Mouse (Mus musculus) cerebellum, adult 2 months (tissue): ENCODE data around the gene Mrpl19. TPM values are rescaled to one million over a fixed set of nuclear protein-coding genes. Genes with fewer than 3 reads are reported as not detected.

Experiments used
- DNase-seq, 2 experiments: peaks; one replicate each; pipeline ENCODE4 v3.0.0; 2021
- H3K27ac ChIP-seq: fragments of 200-500 bp; 2 replicates; pipeline ENCODE4 v1.5.1; 2012; ENCODE audit warnings: low read length, control low read depth, inconsistent platforms; ENCODE audit not compliant: insufficient read depth
- H3K27me3 ChIP-seq: fragments of 200-500 bp; 2 replicates; pipeline ENCODE4 v1.6.1; 2012; ENCODE audit warnings: inconsistent platforms, mild to moderate bottlenecking, low read length, moderate library complexity; ENCODE audit not compliant: control insufficient read depth, insufficient read depth
- H3K4me1 ChIP-seq: fragments of 200-500 bp; 2 replicates; pipeline ENCODE4 v1.6.1; 2011; ENCODE audit warnings: low read length; ENCODE audit not compliant: control insufficient read depth, insufficient read depth
- H3K4me3 ChIP-seq: fragments of 200-500 bp; replicated peaks from 2 replicates; pipeline ENCODE3; 2011; ENCODE audit warnings: mild to moderate bottlenecking, low read depth, low read length, control low read depth; ENCODE audit not compliant: insufficient read depth
- CTCF ChIP-seq: fragments of 200-500 bp; IDR thresholded peaks from 2 replicates; pipeline ENCODE4 v1.5.1; 2011; ENCODE audit warnings: low read depth, mild to moderate bottlenecking, control low read depth, low read length, moderate library complexity, borderline replicate concordance; ENCODE audit not compliant: insufficient read depth
- POLR2A ChIP-seq: fragments of 200-500 bp; IDR thresholded peaks from 2 replicates; pipeline ENCODE4 v1.6.1; 2011; ENCODE audit warnings: low read length, control low read depth, borderline replicate concordance; ENCODE audit not compliant: insufficient read depth
- WGBS: fragments of 180-500 bp; shearing (Covaris S2); methylation state at CpG from one replicate; pipeline ENCODE4 v1.1.7; 2018; 5-methylcytosine and 5-hydroxymethylcytosine counted together
- polyA plus RNA-seq: library from polyadenylated mRNA; depleted of rRNA; stranded (reverse); fragments of >200 nt; gene quantifications from 2 replicates; pipeline ENCODE4 v1.2.3, GENCODE M21; 2012; rRNA removed

Gene Mrpl19
- polyA plus RNA-seq = 14.8 and 16.1 TPM in 2 replicates

DNA sequence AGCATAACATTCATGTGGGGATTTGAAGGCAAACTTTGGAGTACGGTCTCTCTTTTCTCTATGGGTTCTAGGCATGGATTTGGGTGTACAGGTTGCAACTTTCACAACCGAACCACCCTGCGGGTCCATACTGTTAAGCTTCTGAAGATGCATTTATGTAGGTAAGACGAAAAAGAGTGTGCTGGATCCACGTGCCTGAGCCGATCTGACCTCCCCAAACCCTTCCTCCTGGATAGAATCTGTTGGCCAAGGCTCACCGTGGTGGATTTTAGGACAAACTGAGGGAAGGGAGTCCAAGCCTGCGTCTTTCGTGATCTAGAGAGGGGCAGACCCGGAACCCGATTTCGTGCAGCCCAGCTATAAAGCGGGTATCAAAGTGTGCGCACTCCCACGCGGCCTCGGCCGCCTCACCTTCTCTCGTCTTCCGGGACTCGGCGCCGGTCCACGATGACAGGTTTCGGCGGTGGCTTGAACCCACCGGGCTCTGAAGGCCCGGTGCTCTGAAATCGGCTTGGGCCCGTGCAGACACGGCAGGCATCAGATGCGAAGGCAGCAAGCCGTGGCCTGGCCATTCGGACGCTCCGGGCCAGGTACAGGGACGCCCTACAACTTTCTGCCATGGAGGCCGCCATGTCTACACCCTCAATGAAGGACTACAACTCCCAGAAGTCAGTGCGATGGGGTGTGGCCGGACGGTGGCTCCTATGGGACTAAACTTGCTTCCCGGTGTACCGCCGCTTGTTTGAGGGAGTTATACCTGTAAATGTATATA is at the start of gene Mrpl19:
Mrpl19 (minus strand) TSS at position 663 of the 772 bp plus-strand sequence.
- peak; percentile 94 to 95 for DNase-seq
- no peaks in the 10 kb centered on the region for H3K4me1 ChIP-seq
- under 1% methylated on average over 44 of the region's 44 CpGs for WGBS
- peak within 1 kb of the TSS; percentile 35; the same call in 1 of the 2 replicates for H3K27ac ChIP-seq
- no peaks in the 10 kb centered on the region for H3K27me3 ChIP-seq
- H3K4me3 ChIP-seq = peak within 1 kb of the TSS; percentile 93
- peak; percentile 36; the same call in 1 of the 2 replicates for TF ChIP-seq POLR2A
- TF ChIP-seq CTCF = no peak

- WGBS = 50% methylated on average over 1 of the region's 1 CpGs
- no peak overlapping the region for H3K4me3 ChIP-seq
Observed at GRCm38 (mm10) chr6:82012392-82012791, 46.6 kb upstream of the Mrpl19 start.

GRCm38 (mm10) chr6:81990049-81990810 is 24.5 kb upstream of the Mrpl19 start:
- no peak overlapping the region for H3K4me3 ChIP-seq
- 65% methylated on average over 20 of the region's 20 CpGs for WGBS
- H3K27ac ChIP-seq = no peak overlapping the region
- peak in 1 of 2 experiments; percentile 14 for DNase-seq
- peaks cover 5% of the 10 kb centered on the region for H3K4me1 ChIP-seq
- TF ChIP-seq CTCF (no peak), POLR2A (no peak)
- H3K27me3 ChIP-seq = no peaks in the 10 kb centered on the region

More at GRCm38 (mm10) chr6:82012392-82012791, 46.6 kb upstream of the Mrpl19 start:
- TF ChIP-seq CTCF (no peak), POLR2A (no peak)
- Histone ChIP-seq H3K27ac (no peak overlapping the region), H3K4me1 (no peaks in the 10 kb centered on the region), H3K27me3 (no peaks in the 10 kb centered on the region)
- DNase-seq = no peak

GRCm38 (mm10) chr6:81988341-81988740 is 22.6 kb upstream of the Mrpl19 start:
- H3K27ac ChIP-seq = no peak overlapping the region

DNA sequence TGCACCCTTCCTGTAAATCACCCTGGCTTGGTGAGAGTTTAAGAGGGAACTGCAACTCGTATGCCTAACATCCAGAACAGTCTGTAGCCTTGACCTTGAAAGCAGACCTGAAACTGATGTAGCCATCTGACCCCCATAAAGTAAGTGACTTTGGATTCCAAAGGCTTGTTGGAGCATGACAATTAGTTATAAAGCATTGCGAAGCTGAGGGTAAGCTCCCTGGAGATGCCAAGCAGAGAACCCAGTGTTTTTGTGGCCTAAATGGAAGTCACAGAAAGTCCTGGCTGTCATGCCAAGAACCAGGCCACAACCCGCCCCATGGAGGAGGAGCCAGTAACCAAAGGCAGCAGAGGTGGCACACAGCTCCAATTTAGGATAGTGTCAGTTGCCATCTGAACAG is 21.8 kb upstream of the Mrpl19 start:
- DNase-seq = peak in 1 of 2 experiments; percentile 55
- Histone ChIP-seq H3K4me3 (no peak overlapping the region), H3K27me3 (no peaks in the 10 kb centered on the region), H3K4me1 (peaks cover 5% of the 10 kb centered on the region), H3K27ac (no peak overlapping the region)
- TF ChIP-seq CTCF (no peak), POLR2A (no peak)
- WGBS = 63% methylated on average over 3 of the region's 3 CpGs

More at GRCm38 (mm10) chr6:81988341-81988740, 22.6 kb upstream of the Mrpl19 start:
- Histone ChIP-seq H3K4me1 (peaks cover 5% of the 10 kb centered on the region), H3K27me3 (no peaks in the 10 kb centered on the region), H3K4me3 (no peak overlapping the region)
- TF ChIP-seq CTCF = no peak
- WGBS = 91% methylated on average over 5 of the region's 5 CpGs
- no peak for DNase-seq

GRCm38 (mm10) chr6:81987010-81987409 is 21.3 kb upstream of the Mrpl19 start:
- TF ChIP-seq POLR2A = no peak
- TF ChIP-seq CTCF = peak; percentile 76
- peaks cover 5% of the 10 kb centered on the region for H3K4me1 ChIP-seq
- no peak overlapping the region for H3K4me3 ChIP-seq
- H3K27ac ChIP-seq = no peak overlapping the region
- peak; percentile 57 to 70 for DNase-seq
- H3K27me3 ChIP-seq = no peaks in the 10 kb centered on the region
- 5% methylated on average over 9 of the region's 9 CpGs for WGBS

DNA sequence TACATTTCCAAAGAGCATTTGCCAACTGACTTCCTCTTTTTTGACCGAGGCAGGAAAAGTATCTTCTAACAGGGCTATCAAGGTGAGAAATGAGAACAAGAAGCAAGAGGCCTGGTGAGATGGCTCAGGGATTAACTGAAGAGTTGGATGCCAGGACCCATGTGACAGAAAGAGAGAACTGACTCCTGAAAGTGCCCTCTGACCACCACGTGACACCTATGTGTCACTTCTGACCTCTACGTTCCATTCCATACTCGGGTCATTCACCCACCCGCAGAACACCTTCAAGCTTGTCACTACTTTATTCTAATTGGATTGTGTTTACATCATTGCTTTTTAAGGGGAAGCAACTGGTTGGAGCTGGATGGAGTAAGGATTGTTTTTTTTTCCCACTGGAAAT is 20.8 kb upstream of the Mrpl19 start:
- Histone ChIP-seq H3K27me3 (no peaks in the 10 kb centered on the region), H3K4me1 (peaks cover 5% of the 10 kb centered on the region), H3K27ac (no peak overlapping the region; the same call in 1 of the 2 replicates), H3K4me3 (no peak overlapping the region)
- TF ChIP-seq POLR2A = no peak
- TF ChIP-seq CTCF = no peak
- no peak for DNase-seq
- 54% methylated on average over 5 of the region's 5 CpGs for WGBS
